Mouse (Mus musculus): ENCODE measurements around the gene Zfp853. TPM values are rescaled to one million over a fixed set of nuclear protein-coding genes. Genes with fewer than 3 reads are reported as not detected.

Gene Zfp853
- polyA plus RNA-seq, 1 experiment = 2.0 TPM

DNA sequence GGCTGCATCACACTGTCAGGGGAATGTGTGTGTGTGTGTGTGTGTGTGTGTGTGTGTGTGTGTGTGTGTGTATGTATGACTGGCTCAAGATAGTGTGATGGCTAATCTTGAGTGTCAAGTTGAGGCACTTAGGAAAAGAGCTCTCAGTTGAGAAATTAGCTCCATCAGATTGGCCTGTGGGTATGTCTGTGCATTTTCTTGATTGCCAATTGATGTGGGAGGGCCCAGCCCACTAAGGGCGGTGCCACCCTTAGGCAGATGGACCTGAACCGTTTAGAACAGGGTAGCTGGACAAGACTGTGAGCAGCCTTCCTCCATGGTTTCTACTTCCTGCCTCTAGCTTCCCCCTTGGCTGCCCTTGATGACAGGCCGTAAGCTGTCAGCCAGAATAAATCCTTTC lies 21.3 kb downstream of the Zfp853 start:
- Histone ChIP-seq H3K4me1 (ENCODE audit: control insufficient read depth, insufficient read depth, low read length) (peaks cover 12% of the 10 kb centered on the region), H3K27me3 (ENCODE audit: control insufficient read depth, insufficient read depth, low read length) (no peaks in the 10 kb centered on the region), H3K4me3 (replicated peaks; ENCODE audit: insufficient read depth, low read depth, low read length) (no peak overlapping the region), H3K27ac (ENCODE audit: insufficient read depth, low read length) (no peak overlapping the region)
- WGBS = 67% methylated on average over 3 of the region's 3 CpGs
- no peak for DNase-seq
- TF ChIP-seq CTCF (IDR thresholded peaks at IDR 0.05; ENCODE audit: borderline replicate concordance, insufficient read depth, low read depth, low read length) (no peak), POLR2A (IDR thresholded peaks at IDR 0.05; ENCODE audit: borderline replicate concordance, insufficient read depth, low read length) (no peak)

- DNase-seq = no peak
- TF ChIP-seq CTCF (IDR thresholded peaks at IDR 0.05; ENCODE audit: borderline replicate concordance, insufficient read depth, low read depth, low read length) = no peak
- no peak for TF ChIP-seq POLR2A (IDR thresholded peaks at IDR 0.05; ENCODE audit: borderline replicate concordance, insufficient read depth, low read length)
- Histone ChIP-seq H3K27me3 (ENCODE audit: control insufficient read depth, insufficient read depth, low read length) (no peaks in the 10 kb centered on the region), H3K4me1 (ENCODE audit: control insufficient read depth, insufficient read depth, low read length) (peaks cover 16% of the 10 kb centered on the region), H3K4me3 (replicated peaks; ENCODE audit: insufficient read depth, low read depth, low read length) (no peak overlapping the region), H3K27ac (ENCODE audit: insufficient read depth, low read length) (no peak overlapping the region)
- 92% methylated on average over 6 of the region's 6 CpGs for WGBS
Observed at GRCm38 (mm10) chr5:143271642-143272041, 21.8 kb downstream of the Zfp853 start.

DNA sequence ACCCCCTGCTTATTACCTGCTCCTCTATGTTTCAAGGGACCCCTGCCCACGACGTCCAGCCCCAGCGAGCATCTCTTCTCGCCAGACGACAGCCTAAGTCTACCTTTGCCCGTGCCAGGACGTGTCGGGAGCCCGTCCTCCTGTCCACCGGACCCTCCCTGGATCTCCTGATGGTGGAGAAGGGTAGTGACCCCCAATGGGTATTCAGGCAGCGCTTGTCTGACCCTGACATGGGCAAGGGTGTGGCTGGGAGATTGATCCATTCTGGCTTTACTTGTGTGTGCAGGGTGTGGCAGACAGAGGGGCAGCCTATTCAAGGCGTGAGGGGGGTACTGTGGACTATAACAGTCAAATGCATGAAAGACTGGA lies 23.3 kb downstream of the Zfp853 start:
- no peak for DNase-seq
- Histone ChIP-seq H3K27ac (ENCODE audit: insufficient read depth, low read length) (peak overlapping the region; percentile 77), H3K4me1 (ENCODE audit: control insufficient read depth, insufficient read depth, low read length) (peaks cover 22% of the 10 kb centered on the region), H3K27me3 (ENCODE audit: control insufficient read depth, insufficient read depth, low read length) (no peaks in the 10 kb centered on the region), H3K4me3 (replicated peaks; ENCODE audit: insufficient read depth, low read depth, low read length) (peak overlapping the region; percentile 88)
- WGBS = under 1% methylated on average over 12 of the region's 12 CpGs
- TF ChIP-seq CTCF (IDR thresholded peaks at IDR 0.05; ENCODE audit: borderline replicate concordance, insufficient read depth, low read depth, low read length) (no peak), POLR2A (IDR thresholded peaks at IDR 0.05; ENCODE audit: borderline replicate concordance, insufficient read depth, low read length) (no peak)

DNA sequence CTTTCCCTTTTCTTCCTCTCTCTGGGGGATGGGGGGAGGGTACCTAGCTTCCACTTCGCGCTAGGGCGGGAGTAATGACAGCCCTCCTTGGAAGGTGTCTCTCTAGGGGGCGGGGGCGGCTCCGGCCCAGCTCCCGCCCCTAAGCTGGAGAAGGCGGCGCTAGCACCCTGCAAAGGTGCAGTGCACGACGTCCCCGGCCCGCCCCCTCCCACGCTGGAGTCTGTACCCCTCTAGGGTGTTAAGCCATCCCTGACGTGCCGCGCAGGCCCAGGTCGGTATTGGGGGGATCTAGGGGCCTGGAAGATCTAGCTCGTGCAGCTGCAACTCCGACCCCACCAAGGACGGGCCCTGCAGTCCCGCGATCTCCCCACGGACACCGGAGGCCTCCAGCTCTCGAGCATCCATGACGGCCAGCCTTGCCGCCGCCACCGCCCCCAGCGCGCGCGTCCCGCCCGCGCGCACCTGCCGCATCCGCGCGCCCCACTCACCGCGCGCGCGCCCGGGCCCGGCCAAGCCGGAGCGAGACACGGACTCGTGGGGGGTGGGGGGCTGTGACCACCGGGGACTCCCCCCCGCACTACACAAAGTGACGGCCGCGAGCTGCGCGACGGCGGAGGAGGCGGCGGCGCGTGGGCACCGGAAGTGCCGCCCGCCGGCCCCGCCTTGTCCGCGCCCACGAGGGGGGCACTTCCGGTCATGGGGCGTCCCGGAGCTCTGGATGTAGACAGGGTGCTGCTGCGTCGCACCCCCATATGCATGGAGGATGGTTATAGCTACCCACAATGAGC lies 23.9 kb downstream of the Zfp853 start, which contains the start of gene Zfp316:
Zfp316 (minus strand) TSS at position 660 of the 788 bp plus-strand sequence.
- Histone ChIP-seq H3K4me3 (replicated peaks; ENCODE audit: insufficient read depth, low read depth, low read length) (peak within 1 kb of the TSS; percentile 88), H3K4me1 (ENCODE audit: control insufficient read depth, insufficient read depth, low read length) (peaks cover 27% of the 10 kb centered on the region), H3K27ac (ENCODE audit: insufficient read depth, low read length) (peak within 1 kb of the TSS; percentile 77), H3K27me3 (ENCODE audit: control insufficient read depth, insufficient read depth, low read length) (no peaks in the 10 kb centered on the region)
- TF ChIP-seq CTCF (IDR thresholded peaks at IDR 0.05; ENCODE audit: borderline replicate concordance, insufficient read depth, low read depth, low read length) = no peak
- peak; percentile 99 for TF ChIP-seq POLR2A (IDR thresholded peaks at IDR 0.05; ENCODE audit: borderline replicate concordance, insufficient read depth, low read length)
- peak; percentile 82 to 84 for DNase-seq
- WGBS = under 1% methylated on average over 79 of the region's 79 CpGs

- Histone ChIP-seq H3K4me1 (ENCODE audit: control insufficient read depth, insufficient read depth, low read length) (peaks cover 31% of the 10 kb centered on the region), H3K27me3 (ENCODE audit: control insufficient read depth, insufficient read depth, low read length) (no peaks in the 10 kb centered on the region), H3K4me3 (replicated peaks; ENCODE audit: insufficient read depth, low read depth, low read length) (peak overlapping the region; percentile 88), H3K27ac (ENCODE audit: insufficient read depth, low read length) (no peak overlapping the region)
- TF ChIP-seq POLR2A (IDR thresholded peaks at IDR 0.05; ENCODE audit: borderline replicate concordance, insufficient read depth, low read length) (no peak), CTCF (IDR thresholded peaks at IDR 0.05; ENCODE audit: borderline replicate concordance, insufficient read depth, low read depth, low read length) (no peak)
- no peak for DNase-seq
- WGBS = 6% methylated on average over 8 of the region's 8 CpGs
Observed at GRCm38 (mm10) chr5:143268985-143269362, 24.4 kb downstream of the Zfp853 start.

DNA sequence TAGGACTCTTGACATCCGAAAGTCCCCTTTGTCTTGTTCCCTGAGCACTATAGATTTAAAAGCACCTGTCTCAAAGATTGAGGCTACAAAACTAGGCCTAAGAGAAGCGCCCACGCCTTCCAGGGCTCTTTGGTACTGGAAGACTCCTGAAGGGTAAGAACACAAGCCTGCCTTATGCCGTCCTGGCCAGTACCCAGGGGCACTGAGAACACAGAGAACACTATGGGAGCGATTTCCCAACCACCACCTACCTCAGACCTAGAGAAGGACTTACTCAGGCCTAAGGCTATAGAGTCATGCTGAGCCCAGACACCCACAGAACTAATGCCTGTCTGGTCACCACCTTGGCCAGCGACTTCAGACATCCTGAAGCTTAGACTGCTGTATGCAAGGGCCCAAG lies 26.6 kb downstream of the Zfp853 start:
- no peaks in the 10 kb centered on the region for H3K27me3 ChIP-seq (ENCODE audit: control insufficient read depth, insufficient read depth, low read length)
- DNase-seq = no peak
- WGBS = 59% methylated on average over 6 of the region's 6 CpGs
- H3K4me1 ChIP-seq (ENCODE audit: control insufficient read depth, insufficient read depth, low read length) = peaks cover 31% of the 10 kb centered on the region
- TF ChIP-seq POLR2A (IDR thresholded peaks at IDR 0.05; ENCODE audit: borderline replicate concordance, insufficient read depth, low read length) (no peak), CTCF (IDR thresholded peaks at IDR 0.05; ENCODE audit: borderline replicate concordance, insufficient read depth, low read depth, low read length) (no peak)
- no peak overlapping the region for H3K4me3 ChIP-seq (replicated peaks; ENCODE audit: insufficient read depth, low read depth, low read length)
- no peak overlapping the region for H3K27ac ChIP-seq (ENCODE audit: insufficient read depth, low read length)

GRCm38 (mm10) chr5:143265409-143265808 lies 28.0 kb downstream of the Zfp853 start:
- no peak for TF ChIP-seq CTCF (IDR thresholded peaks at IDR 0.05; ENCODE audit: borderline replicate concordance, insufficient read depth, low read depth, low read length)
- no peak for TF ChIP-seq POLR2A (IDR thresholded peaks at IDR 0.05; ENCODE audit: borderline replicate concordance, insufficient read depth, low read length)
- Histone ChIP-seq H3K27me3 (ENCODE audit: control insufficient read depth, insufficient read depth, low read length) (no peaks in the 10 kb centered on the region), H3K4me3 (replicated peaks; ENCODE audit: insufficient read depth, low read depth, low read length) (no peak overlapping the region), H3K4me1 (ENCODE audit: control insufficient read depth, insufficient read depth, low read length) (peaks cover 26% of the 10 kb centered on the region), H3K27ac (ENCODE audit: insufficient read depth, low read length) (no peak overlapping the region)
- 40% methylated on average over 1 of the region's 1 CpGs for WGBS
- no peak for DNase-seq

- WGBS = 72% methylated on average over 10 of the region's 10 CpGs
- TF ChIP-seq CTCF (IDR thresholded peaks at IDR 0.05; ENCODE audit: borderline replicate concordance, insufficient read depth, low read depth, low read length) (no peak), POLR2A (IDR thresholded peaks at IDR 0.05; ENCODE audit: borderline replicate concordance, insufficient read depth, low read length) (no peak)
- no peaks in the 10 kb centered on the region for H3K27me3 ChIP-seq (ENCODE audit: control insufficient read depth, insufficient read depth, low read length)
- peaks cover 26% of the 10 kb centered on the region for H3K4me1 ChIP-seq (ENCODE audit: control insufficient read depth, insufficient read depth, low read length)
- H3K4me3 ChIP-seq (replicated peaks; ENCODE audit: insufficient read depth, low read depth, low read length) = no peak overlapping the region
- DNase-seq = peak; percentile 39 to 55
- H3K27ac ChIP-seq (ENCODE audit: insufficient read depth, low read length) = no peak overlapping the region
Observed at GRCm38 (mm10) chr5:143264689-143265088, 28.7 kb downstream of the Zfp853 start.
